Comparison of ENCODE assay signal across 10 mouse cellular contexts in the genomic region with DNA sequence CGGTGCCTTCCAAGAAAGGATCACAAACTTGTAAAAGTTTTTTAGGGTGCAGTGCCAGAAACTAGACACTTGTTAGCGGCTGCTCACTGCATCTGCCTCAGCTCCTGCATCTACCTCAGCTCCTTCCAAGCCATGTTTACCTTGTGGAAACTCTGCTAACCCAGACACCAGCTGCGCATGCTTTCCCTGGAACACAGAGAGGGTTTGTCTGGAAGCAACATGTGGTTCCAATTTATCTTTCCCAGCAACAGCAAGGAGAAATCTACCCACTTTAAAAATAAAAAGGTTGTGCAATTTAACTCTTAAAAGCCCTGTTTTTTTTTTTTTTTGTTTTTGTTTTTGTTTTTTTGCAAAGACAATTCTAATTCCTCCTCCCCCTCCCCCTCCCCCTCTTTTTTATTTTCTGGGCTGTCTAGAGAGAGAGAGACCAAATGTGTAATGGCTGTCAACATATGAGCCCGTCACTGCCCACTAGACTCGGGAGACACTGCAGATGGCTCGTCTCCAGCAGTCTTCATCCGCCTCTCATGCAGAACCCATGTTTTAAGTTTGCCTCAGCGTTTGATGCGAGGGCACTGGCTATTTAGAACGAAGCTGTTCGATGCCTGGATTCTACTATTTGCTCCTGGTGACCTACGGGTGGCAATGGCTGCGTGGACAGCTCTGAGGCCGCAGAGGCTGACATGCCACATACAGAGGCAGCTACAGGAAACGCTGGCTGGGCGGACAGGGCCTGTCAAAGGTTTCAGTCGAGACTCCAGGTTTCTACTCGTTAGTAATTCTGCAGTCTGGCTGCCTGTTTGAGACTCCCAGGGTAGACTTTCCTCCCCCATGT.
DNase-seq lines count a peak whose midpoint lies in the region; ATAC-seq and TF ChIP-seq lines count a peak whose summit lies in the region.
"Had no signal": no experiment of that assay in that cellular context is flagged by ENCODE, and none has a peak within 500 bp of the region (broad histone marks: within the 10 kb centered on the region; RNA-seq: fewer than 3 reads in every experiment).

No protein-coding gene starts in this region.

- WGBS in lung, postnatal 0 days, result 39% methylated on average over 18 of the region's 18 CpGs
- 49% methylated on average over 18 of the region's 18 CpGs for WGBS in intestine, embryonic 15.5 days
- WGBS in stomach, postnatal 0 days, result 49% methylated on average over 18 of the region's 18 CpGs
- WGBS in midbrain, embryonic 15.5 days, result 79% methylated on average over 18 of the region's 18 CpGs

- ATAC-seq in lung, postnatal 0 days, result peak; percentile 31; the same call in 1 of the 2 replicates
- no peak for ATAC-seq in intestine, embryonic 15.5 days
- no peak for ATAC-seq in stomach, postnatal 0 days (ENCODE audit: low FRiP score, low TSS enrichment)
- no peak for ATAC-seq in midbrain, embryonic 15.5 days (replicated peaks)

- H3K4me1 ChIP-seq in lung, postnatal 0 days (ENCODE audit: insufficient read depth, low read depth, low read length), result peaks cover 28% of the 10 kb centered on the region; the same call in 1 of the 2 replicates
- H3K4me1 ChIP-seq in intestine, embryonic 15.5 days (replicated peaks), result peaks cover 36% of the 10 kb centered on the region
- H3K4me1 ChIP-seq in stomach, postnatal 0 days (replicated peaks; ENCODE audit: control insufficient read depth, insufficient read depth), result peaks cover 6% of the 10 kb centered on the region; the same call in 1 of the 2 replicates
- H3K4me1 ChIP-seq in midbrain, embryonic 15.5 days, result peaks cover 9% of the 10 kb centered on the region; the same call in 1 of the 2 replicates

- no peaks in the 10 kb centered on the region for H3K36me3 ChIP-seq in lung, postnatal 0 days (ENCODE audit: insufficient read depth, low read length)
- H3K36me3 ChIP-seq in intestine, embryonic 15.5 days, result no peaks in the 10 kb centered on the region
- no peaks in the 10 kb centered on the region for H3K36me3 ChIP-seq in stomach, postnatal 0 days (ENCODE audit: control insufficient read depth, insufficient read depth, low read length)
- H3K36me3 ChIP-seq in midbrain, embryonic 15.5 days (replicated peaks), result no peaks in the 10 kb centered on the region

- H3K27me3 ChIP-seq in lung, postnatal 0 days (replicated peaks; ENCODE audit: insufficient read depth, low read length), result no peaks in the 10 kb centered on the region
- no peaks in the 10 kb centered on the region for H3K27me3 ChIP-seq in intestine, embryonic 15.5 days (replicated peaks)
- no peaks in the 10 kb centered on the region for H3K27me3 ChIP-seq in stomach, postnatal 0 days (ENCODE audit: control insufficient read depth, insufficient read depth, low read length)
- no peaks in the 10 kb centered on the region for H3K27me3 ChIP-seq in midbrain, embryonic 15.5 days (replicated peaks)

- H3K4me2 ChIP-seq in lung, postnatal 0 days (replicated peaks; ENCODE audit: low read depth, low read length), result no peak overlapping the region
- no peak overlapping the region for H3K4me2 ChIP-seq in intestine, embryonic 15.5 days (replicated peaks)
- H3K4me2 ChIP-seq in stomach, postnatal 0 days (replicated peaks; ENCODE audit: low read depth), result no peak overlapping the region
- H3K4me2 ChIP-seq in midbrain, embryonic 15.5 days, result no peak overlapping the region

- H3K9me3 ChIP-seq in lung, postnatal 0 days (ENCODE audit: low read length), result no peaks in the 10 kb centered on the region
- no peaks in the 10 kb centered on the region for H3K9me3 ChIP-seq in intestine, embryonic 15.5 days
- no peaks in the 10 kb centered on the region for H3K9me3 ChIP-seq in stomach, postnatal 0 days (ENCODE audit: control insufficient read depth, low read length)
- no peaks in the 10 kb centered on the region for H3K9me3 ChIP-seq in midbrain, embryonic 15.5 days

- 0 out of 2 replicates have a peak, but pooled peaks have one; percentile 13 for TF ChIP-seq EP300 in lung, postnatal 0 days (IDR thresholded peaks at IDR 0.05)
- TF ChIP-seq EP300 in stomach, postnatal 0 days (optimal IDR thresholded peaks at IDR 0.05), result no peak

- intact Hi-C loops in gastrocnemius, postnatal 14 days (cut with DNase I; ENCODE audit: low total_unique reads), result no loop called here

- TF ChIP-seq CTCF in lung, postnatal 0 days (IDR thresholded peaks at IDR 0.05), result no peak
- no peak for TF ChIP-seq CTCF in stomach, postnatal 0 days (IDR thresholded peaks at IDR 0.05; ENCODE audit: low read depth)

- H3K4me3 ChIP-seq in lung, postnatal 0 days (ENCODE audit: low read depth, low read length), result no peak overlapping the region
- H3K4me3 ChIP-seq in intestine, embryonic 15.5 days (replicated peaks), result no peak overlapping the region
- no peak overlapping the region for H3K4me3 ChIP-seq in stomach, postnatal 0 days (ENCODE audit: low read depth, low read length)
- H3K4me3 ChIP-seq in midbrain, embryonic 15.5 days, result no peak overlapping the region

- H3K27ac ChIP-seq in lung, postnatal 0 days (ENCODE audit: low read length), result peak overlapping the region; percentile 78
- peak overlapping the region; percentile 57 for H3K27ac ChIP-seq in intestine, embryonic 15.5 days
- 0 out of 2 replicates have a peak overlapping the region, but pooled peaks have one; percentile 50 for H3K27ac ChIP-seq in stomach, postnatal 0 days (replicated peaks)
- H3K27ac ChIP-seq in midbrain, embryonic 15.5 days, result no peak overlapping the region

- no peak overlapping the region for H3K9ac ChIP-seq in lung, postnatal 0 days (replicated peaks; ENCODE audit: low read depth)
- no peak overlapping the region for H3K9ac ChIP-seq in intestine, embryonic 15.5 days
- no peak overlapping the region for H3K9ac ChIP-seq in stomach, postnatal 0 days (ENCODE audit: low read length)
- H3K9ac ChIP-seq in midbrain, embryonic 15.5 days, result no peak overlapping the region

- peak; percentile 35 for DNase-seq in gastrocnemius, postnatal 14 days
- DNase-seq in gastrocnemius, postnatal 25 days, result no peak
- peak; percentile 63 for DNase-seq in lung, postnatal 0 days (ENCODE audit: low spot score)
- DNase-seq in lung, adult 18-20 months, result no peak
- no peak for DNase-seq in stomach, postnatal 0 days (ENCODE audit: low spot score)
- no peak for DNase-seq in adrenal gland, adult 18-20 months (ENCODE audit: low spot score in 2 of 2)
- DNase-seq: cerebellum, adult 8-10 months; lung, postnatal 36 days had no signal

Comparison
In these comparisons a context has a peak if more than half of its experiments do, and no peak if none do; other contexts are left out.
1. DNase-seq: peak in gastrocnemius, postnatal 14 days (single experiment) and lung, postnatal 0 days (single experiment); none in gastrocnemius, postnatal 25 days (single experiment), lung, adult 18-20 months (0 of 2), stomach, postnatal 0 days (single experiment) and adrenal gland, adult 18-20 months (0 of 2).